Mouse (Mus musculus): ENCODE results near the gene Il18bp.

Gene Il18bp

GRCm38 (mm10) chr7:102016936-102017335 is 1.6 kb downstream of the Il18bp start:
- no peak for TF ChIP-seq GATA4 (IDR thresholded peaks at IDR 0.05; ENCODE audit: insufficient replicate concordance, low read length)

GRCm38 (mm10) chr7:102014995-102015394 is 3.5 kb downstream of the Il18bp start:
- TF ChIP-seq GATA4 (IDR thresholded peaks at IDR 0.05; ENCODE audit: insufficient replicate concordance, low read length) = no peak

GRCm38 (mm10) chr7:102013416-102013815 is 5.1 kb downstream of the Il18bp start:
- no peak for TF ChIP-seq GATA4 (IDR thresholded peaks at IDR 0.05; ENCODE audit: insufficient replicate concordance, low read length)

GRCm38 (mm10) chr7:102011855-102012254 is 6.6 kb downstream of the Il18bp start:
- TF ChIP-seq GATA4 (IDR thresholded peaks at IDR 0.05; ENCODE audit: insufficient replicate concordance, low read length) = no peak

- no peak for TF ChIP-seq GATA4 (IDR thresholded peaks at IDR 0.05; ENCODE audit: insufficient replicate concordance, low read length)
Measured at GRCm38 (mm10) chr7:102006520-102006919, 12.0 kb downstream of the Il18bp start.

GRCm38 (mm10) chr7:102000921-102001630 is 17.4 kb downstream of the Il18bp start:
- no peak for TF ChIP-seq GATA4 (IDR thresholded peaks at IDR 0.05; ENCODE audit: insufficient replicate concordance, low read length)

- TF ChIP-seq GATA4 (IDR thresholded peaks at IDR 0.05; ENCODE audit: insufficient replicate concordance, low read length) = no peak
Measured at GRCm38 (mm10) chr7:102000296-102000695, 18.2 kb downstream of the Il18bp start.

- TF ChIP-seq GATA4 (IDR thresholded peaks at IDR 0.05; ENCODE audit: insufficient replicate concordance, low read length) = no peak
Measured at GRCm38 (mm10) chr7:101999461-102000151, 18.9 kb downstream of the Il18bp start.

GRCm38 (mm10) chr7:101998194-101998927 is 20.1 kb downstream of the Il18bp start:
- no peak for TF ChIP-seq GATA4 (IDR thresholded peaks at IDR 0.05; ENCODE audit: insufficient replicate concordance, low read length)

GRCm38 (mm10) chr7:101994241-101994640 is 24.2 kb downstream of the Il18bp start:
- no peak for TF ChIP-seq GATA4 (IDR thresholded peaks at IDR 0.05; ENCODE audit: insufficient replicate concordance, low read length)

GRCm38 (mm10) chr7:101985081-101985480 is 33.4 kb downstream of the Il18bp start:
- no peak for TF ChIP-seq GATA4 (IDR thresholded peaks at IDR 0.05; ENCODE audit: insufficient replicate concordance, low read length)

- no peak for TF ChIP-seq GATA4 (IDR thresholded peaks at IDR 0.05; ENCODE audit: insufficient replicate concordance, low read length)
Measured at GRCm38 (mm10) chr7:101982735-101983134, 35.8 kb downstream of the Il18bp start.

- TF ChIP-seq GATA4 (IDR thresholded peaks at IDR 0.05; ENCODE audit: insufficient replicate concordance, low read length) = no peak
Measured at GRCm38 (mm10) chr7:101974505-101974904, 44.0 kb downstream of the Il18bp start.

- TF ChIP-seq GATA4 (IDR thresholded peaks at IDR 0.05; ENCODE audit: insufficient replicate concordance, low read length) = no peak
Measured at GRCm38 (mm10) chr7:101973730-101974129, 44.8 kb downstream of the Il18bp start.

- no peak for TF ChIP-seq GATA4 (IDR thresholded peaks at IDR 0.05; ENCODE audit: insufficient replicate concordance, low read length)
Measured at GRCm38 (mm10) chr7:101971721-101972120, 46.8 kb downstream of the Il18bp start.
